Mouse (Mus musculus) liver, embryonic 14.5 days (tissue): Measurements from ENCODE around the gene Hdac4. TPM values are rescaled to one million over a fixed set of nuclear protein-coding genes. Genes with fewer than 3 reads are reported as not detected.

Experiments used
- ATAC-seq: fragments of 200-750 bp; cut with Nextera tagmentation; 2 replicates; pipeline ENCODE4 v1.8.0; 2017; ENCODE audit warnings: moderate number of reproducible peaks, mild to moderate bottlenecking, moderate library complexity; ENCODE audit not compliant: insufficient read depth
- DNase-seq, 3 experiments: peaks; one replicate each; pipeline ENCODE4 v3.0.0-alpha.2; 2012 to 2013; ENCODE audit warnings: low read depth in 3 of 3, low spot score in 3 of 3
- H3K27ac ChIP-seq: fragments of 300-500 bp; sonication (generic); 2 replicates; pipeline ENCODE4 v1.5.1; 2014; ENCODE audit warnings: moderate library complexity, mild to moderate bottlenecking, control low read depth, inconsistent platforms
- H3K27me3 ChIP-seq: fragments of 300-500 bp; sonication (generic); 2 replicates; pipeline ENCODE4 v1.6.1; 2014; ENCODE audit warnings: mild to moderate bottlenecking, low read length, moderate library complexity; ENCODE audit not compliant: control insufficient read depth, insufficient read depth
- H3K36me3 ChIP-seq: fragments of 300-500 bp; sonication (generic); replicated peaks from 2 replicates; pipeline ENCODE4 v1.6.1; 2014; ENCODE audit warnings: low read depth; ENCODE audit not compliant: control insufficient read depth, insufficient read depth
- H3K4me1 ChIP-seq, 2 experiments: fragments of 200-500 bp in 1 of 2; fragments of 300-500 bp in 1 of 2; sonication (generic) in 1 of 2; replicated peaks; 2 replicates each; pipeline ENCODE4 v1.6.1; 2012 to 2014; ENCODE audit warnings: antibody characterized with exemption in 1 of 2, inconsistent platforms in 1 of 2, low read length in 1 of 2; ENCODE audit not compliant: control insufficient read depth in 2 of 2, insufficient read depth in 2 of 2
- H3K4me2 ChIP-seq: fragments of 300-500 bp; sonication (generic); 2 replicates; pipeline ENCODE4 v1.6.1; 2014; ENCODE audit warnings: low read depth, mild to moderate bottlenecking, control low read depth, moderate library complexity
- H3K4me3 ChIP-seq, 2 experiments: fragments of 200-500 bp in 1 of 2; fragments of 300-500 bp in 1 of 2; sonication (generic) in 1 of 2; 2 replicates each; pipeline ENCODE4 v1.5.1; 2012 to 2014; ENCODE audit warnings: low read depth in 2 of 2, low read length in 2 of 2, mild to moderate bottlenecking in 2 of 2, control low read depth in 1 of 2, inconsistent platforms in 1 of 2, moderate library complexity in 1 of 2; ENCODE audit not compliant: insufficient read depth in 1 of 2
- H3K9ac ChIP-seq: fragments of 300-500 bp; sonication (generic); replicated peaks from 2 replicates; pipeline ENCODE4 v1.6.1; 2014; ENCODE audit warnings: mild to moderate bottlenecking, control low read depth, moderate library complexity
- H3K9me3 ChIP-seq: fragments of 300-500 bp; sonication (generic); 2 replicates; pipeline ENCODE4 v1.6.1; 2016; ENCODE audit warnings: low read length, mixed read lengths; ENCODE audit not compliant: control insufficient read depth
- CTCF ChIP-seq: IDR thresholded peaks from 2 replicates; pipeline ENCODE4 v1.5.1; 2016; ENCODE audit warnings: antibody characterized with exemption, low read depth, control low read depth
- EP300 ChIP-seq: IDR thresholded peaks from 2 replicates; pipeline ENCODE4 v1.6.1; 2016; ENCODE audit warnings: antibody characterized with exemption, low read depth
- WGBS: fragments of 180-500 bp; shearing (Covaris S2); extraction: QIAGEN DNeasy Blood & Tissue Kit; methylation state at CpG from one replicate; pipeline ENCODE4 v1.1.7; 2014; ENCODE audit not compliant: insufficient replicate concordance; 5-methylcytosine and 5-hydroxymethylcytosine counted together
- polyA plus RNA-seq, 2 experiments: library from polyadenylated mRNA; depleted of rRNA in 1 of 2; stranded (reverse) in 1 of 2; unstranded in 1 of 2; fragments of >200 nt; fragmentation: Nextera tagmentation in 1 of 2; extraction: Ambion mirVana in 1 of 2; gene quantifications; 2 replicates each; pipeline versions ENCODE4 v1.2.1 to v1.2.3; 2012 to 2014

The Hdac4 gene
- polyA plus RNA-seq, 2 experiments: 1.5 to 3.1 TPM

GRCm38 (mm10) chr1:92069464-92069863, 126.0 kb downstream of the Hdac4 start:
- Histone ChIP-seq H3K36me3 (no peaks in the 10 kb centered on the region), H3K4me2 (no peak overlapping the region), H3K9ac (no peak overlapping the region), H3K27me3 (no peaks in the 10 kb centered on the region), H3K9me3 (no peaks in the 10 kb centered on the region), H3K27ac (no peak overlapping the region), H3K4me3 (no peak overlapping the region), H3K4me1 (no peaks in the 10 kb centered on the region)
- TF ChIP-seq EP300: no peak
- TF ChIP-seq CTCF: no peak
- ATAC-seq (no peak), DNase-seq (no peak)
- WGBS: 82% methylated on average over 7 of the region's 7 CpGs

GRCm38 (mm10) chr1:92064307-92064706, 131.2 kb downstream of the Hdac4 start:
- no peaks in the 10 kb centered on the region for H3K27me3 ChIP-seq
- H3K4me1 ChIP-seq: no peaks in the 10 kb centered on the region; a peak in 1 of 4 replicates
- H3K36me3 ChIP-seq: no peaks in the 10 kb centered on the region
- no peaks in the 10 kb centered on the region for H3K9me3 ChIP-seq
- H3K27ac ChIP-seq: no peak overlapping the region
- no peak for DNase-seq
- H3K4me3 ChIP-seq: no peak overlapping the region
- WGBS: 51% methylated on average over 5 of the region's 5 CpGs
- ATAC-seq: no peak
- no peak overlapping the region for H3K9ac ChIP-seq
- H3K4me2 ChIP-seq: no peak overlapping the region
- TF ChIP-seq EP300: no peak
- no peak for TF ChIP-seq CTCF

GRCm38 (mm10) chr1:92063271-92063670, 132.2 kb downstream of the Hdac4 start:
- no peak for TF ChIP-seq EP300
- TF ChIP-seq CTCF: no peak
- Histone ChIP-seq H3K4me3 (no peak overlapping the region), H3K27me3 (no peaks in the 10 kb centered on the region), H3K27ac (no peak overlapping the region), H3K9me3 (no peaks in the 10 kb centered on the region), H3K4me1 (no peaks in the 10 kb centered on the region; a peak in 1 of 4 replicates), H3K36me3 (no peaks in the 10 kb centered on the region), H3K9ac (no peak overlapping the region), H3K4me2 (no peak overlapping the region)
- WGBS: 71% methylated on average over 3 of the region's 3 CpGs
- no peak for DNase-seq
- no peak for ATAC-seq

GRCm38 (mm10) chr1:92061198-92062073, 134.1 kb downstream of the Hdac4 start:
- H3K4me2 ChIP-seq: no peak overlapping the region

GRCm38 (mm10) chr1:92060532-92061064, 134.9 kb downstream of the Hdac4 start:
- ATAC-seq (no peak), DNase-seq (no peak)
- Histone ChIP-seq H3K36me3 (no peaks in the 10 kb centered on the region), H3K27ac (no peak overlapping the region), H3K4me3 (no peak overlapping the region), H3K9me3 (no peaks in the 10 kb centered on the region), H3K9ac (no peak overlapping the region), H3K4me1 (no peaks in the 10 kb centered on the region; a peak in 1 of 4 replicates), H3K27me3 (no peaks in the 10 kb centered on the region), H3K4me2 (no peak overlapping the region)
- WGBS: 38% methylated on average over 4 of the region's 4 CpGs
- no peak for TF ChIP-seq CTCF

More at GRCm38 (mm10) chr1:92061198-92062073, 134.1 kb downstream of the Hdac4 start:
- H3K9ac ChIP-seq: no peak overlapping the region
- no peaks in the 10 kb centered on the region for H3K9me3 ChIP-seq
- 64% methylated on average over 8 of the region's 8 CpGs for WGBS
- no peak overlapping the region for H3K27ac ChIP-seq
- ATAC-seq (no peak), DNase-seq (no peak)
- H3K4me3 ChIP-seq: no peak overlapping the region
- no peaks in the 10 kb centered on the region; a peak in 1 of 4 replicates for H3K4me1 ChIP-seq
- TF ChIP-seq CTCF: no peak
- no peak for TF ChIP-seq EP300
- no peaks in the 10 kb centered on the region for H3K36me3 ChIP-seq
- H3K27me3 ChIP-seq: no peaks in the 10 kb centered on the region
